Mouse (Mus musculus) lung, adult 2 months (tissue): ENCODE data around the gene 4933424G06Rik. TPM values are rescaled to one million over a fixed set of nuclear protein-coding genes. Genes with fewer than 3 reads are reported as not detected.

ENCODE experiments used
- DNase-seq: peaks from one replicate; pipeline ENCODE4 v3.0.0; 2022
- H3K4me1 ChIP-seq: fragments of 200-500 bp; 2 replicates; pipeline ENCODE4 v1.6.1; 2011; ENCODE audit warnings: low read length; ENCODE audit not compliant: control insufficient read depth, insufficient read depth
- H3K4me3 ChIP-seq: fragments of 200-500 bp; replicated peaks from 2 replicates; pipeline ENCODE3; 2011; ENCODE audit warnings: low read depth, mild to moderate bottlenecking, control low read depth, low read length; ENCODE audit errors: extremely low read depth
- CTCF ChIP-seq: fragments of 200-500 bp; IDR thresholded peaks from 2 replicates; pipeline ENCODE4 v1.5.1; 2011; ENCODE audit warnings: mild to moderate bottlenecking, low read length, control low read depth; ENCODE audit not compliant: insufficient read depth
- POLR2A ChIP-seq: fragments of 200-500 bp; IDR thresholded peaks from 2 replicates; pipeline ENCODE4 v1.6.1; 2011; ENCODE audit warnings: low read depth, mild to moderate bottlenecking, control low read depth, low read length, borderline replicate concordance; ENCODE audit errors: extremely low read depth
- WGBS: fragments of 180-500 bp; shearing (Covaris S2); methylation state at CpG from one replicate; pipeline ENCODE4 v1.1.7; 2018; 5-methylcytosine and 5-hydroxymethylcytosine counted together
- polyA plus RNA-seq: library from polyadenylated mRNA; depleted of rRNA; stranded (reverse); fragments of >200 nt; gene quantifications from 2 replicates; pipeline ENCODE4 v1.2.3, GENCODE M21; 2012

4933424G06Rik gene
- polyA plus RNA-seq, 1 experiment, result not detected

DNA sequence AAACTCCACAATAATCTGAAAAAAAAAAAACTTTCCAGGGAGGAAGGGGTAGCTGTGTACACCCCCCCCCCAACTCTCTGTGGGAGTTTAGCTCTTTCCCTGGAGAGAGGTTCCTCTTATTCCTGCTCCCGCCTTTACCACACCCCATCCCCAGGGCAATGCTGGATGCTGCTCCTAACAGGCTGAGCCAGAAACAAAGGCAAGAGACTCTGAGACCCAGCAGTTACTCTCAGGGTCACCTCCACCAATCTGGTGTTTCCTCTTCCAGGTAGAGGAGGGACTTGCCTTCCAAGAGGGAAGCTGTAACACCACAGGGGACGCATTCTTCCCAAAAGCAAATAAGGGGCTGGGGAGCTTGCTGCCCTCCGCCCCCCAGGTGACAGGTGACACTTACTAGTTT lies 2.2 kb upstream of the 4933424G06Rik start:
- 76% methylated on average over 3 of the region's 3 CpGs for WGBS
- H3K4me3 ChIP-seq, result no peak overlapping the region
- no peak for TF ChIP-seq CTCF
- no peak for TF ChIP-seq POLR2A
- peaks cover 6% of the 10 kb centered on the region; the same call in 1 of the 2 replicates for H3K4me1 ChIP-seq
- no peak for DNase-seq

DNA sequence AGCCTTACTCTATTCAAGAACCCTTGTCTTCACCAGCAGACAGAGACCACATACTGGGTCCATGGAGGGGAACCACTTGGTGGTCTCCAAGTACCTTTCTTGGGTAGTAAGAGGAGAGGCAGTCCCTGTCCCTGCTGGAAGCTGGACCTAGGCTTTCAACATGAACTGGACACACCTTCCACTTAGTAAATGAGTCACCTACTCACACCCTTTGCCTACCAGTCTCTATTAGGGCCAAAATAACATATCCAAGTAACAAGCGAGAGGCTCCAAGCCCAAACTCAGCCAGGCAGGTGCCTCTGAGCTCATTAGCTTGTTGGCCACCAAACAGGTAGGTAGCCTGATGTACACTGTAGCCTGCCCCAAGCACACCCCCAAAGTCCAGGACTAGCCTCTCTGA lies 1.3 kb upstream of the 4933424G06Rik start:
- H3K4me3 ChIP-seq, result no peak overlapping the region
- no peak for DNase-seq
- TF ChIP-seq POLR2A, result no peak
- TF ChIP-seq CTCF, result no peak
- peaks cover 6% of the 10 kb centered on the region; the same call in 1 of the 2 replicates for H3K4me1 ChIP-seq
- 75% methylated on average over 1 of the region's 1 CpGs for WGBS

DNA sequence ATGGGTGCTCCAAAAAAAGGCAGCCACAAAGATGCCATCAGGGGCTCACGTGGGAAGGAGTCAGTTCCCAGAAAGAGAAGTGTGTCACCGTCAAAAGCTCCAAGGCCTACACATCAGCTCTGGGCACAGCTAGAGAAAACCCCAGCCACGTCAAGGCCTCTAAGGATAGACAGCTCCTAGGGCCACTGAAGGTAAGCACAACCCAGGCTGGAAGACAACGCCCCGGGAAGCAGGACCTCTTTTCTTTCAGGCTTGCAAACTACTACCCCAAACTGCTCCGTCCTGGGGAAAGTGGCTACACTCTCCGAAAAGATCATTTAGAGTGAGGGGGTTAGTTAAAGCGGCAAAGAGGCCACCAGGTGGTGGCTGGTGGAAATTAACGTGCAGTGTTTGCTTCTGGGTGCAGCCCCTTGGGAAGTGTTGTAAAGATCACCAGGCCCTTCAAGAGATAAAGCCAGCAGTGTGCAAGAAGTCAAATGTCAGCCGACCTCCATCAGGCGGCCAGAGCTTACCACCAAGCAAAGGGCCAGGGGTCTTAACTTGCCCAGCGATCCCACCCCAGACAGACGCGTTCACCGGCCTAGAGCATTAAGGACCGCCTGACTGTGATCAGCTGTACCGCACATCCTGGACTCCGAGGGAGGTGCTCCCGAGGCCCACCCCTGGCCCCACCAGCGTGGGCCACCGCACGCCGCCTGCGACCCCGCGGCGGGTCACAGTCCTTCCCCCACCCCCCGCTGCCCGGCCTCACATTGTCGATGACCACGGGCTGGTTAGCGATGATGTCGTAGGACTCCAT lies 695 bp upstream of the 4933424G06Rik start:
- 1% methylated on average over 33 of the region's 33 CpGs for WGBS

DNA sequence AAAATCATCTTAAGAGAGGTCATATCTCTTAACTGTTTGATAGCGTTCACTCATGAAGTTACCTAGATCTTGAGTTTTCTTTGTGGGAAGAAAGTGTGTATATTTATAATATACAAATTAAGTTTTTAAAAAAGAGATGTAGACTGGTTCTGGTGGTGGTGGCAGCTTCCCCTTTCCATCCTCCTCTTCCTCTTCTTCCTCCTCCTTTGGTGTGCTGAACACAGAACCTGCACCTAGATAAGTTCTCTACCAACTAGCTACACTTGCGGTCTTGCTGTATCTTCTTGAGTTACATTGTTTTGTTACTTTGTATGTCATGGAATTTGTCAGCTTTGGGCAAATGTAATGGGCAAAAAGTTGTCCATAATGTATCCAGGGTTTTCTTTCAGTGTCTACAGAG lies 1.2 kb downstream of the 4933424G06Rik start:
- no peak for DNase-seq
- no peak overlapping the region for H3K4me3 ChIP-seq
- 96% methylated on average over 2 of the region's 2 CpGs for WGBS
- H3K4me1 ChIP-seq, result peaks cover 6% of the 10 kb centered on the region; the same call in 1 of the 2 replicates
- TF ChIP-seq CTCF (no peak), POLR2A (no peak)

More for the DNA sequence above, 695 bp upstream of the 4933424G06Rik start:
- peak overlapping the region; percentile 97 for H3K4me3 ChIP-seq
- peak; percentile 34 for DNase-seq
- TF ChIP-seq POLR2A, result no peak
- peak; percentile 35 for TF ChIP-seq CTCF
- peaks cover 6% of the 10 kb centered on the region; the same call in 1 of the 2 replicates for H3K4me1 ChIP-seq

DNA sequence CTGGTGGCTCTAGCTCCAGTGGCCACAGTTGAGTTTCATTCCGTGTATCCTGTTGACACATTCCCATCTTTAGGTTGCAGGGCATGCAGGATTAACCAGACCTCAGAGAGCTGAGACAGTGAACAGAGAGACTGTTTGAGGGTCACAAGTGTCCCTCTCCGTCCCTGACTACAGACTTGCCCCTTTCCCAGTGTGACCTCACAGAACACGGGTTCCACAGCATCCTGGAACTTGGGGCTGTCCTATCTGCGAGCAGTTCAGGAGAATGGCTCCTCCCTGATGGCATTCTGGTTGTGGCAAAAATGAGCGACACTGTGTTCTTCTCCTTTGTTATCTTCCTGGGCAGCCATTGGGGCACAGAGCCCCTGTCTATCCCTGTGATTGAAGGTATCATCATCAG lies 4.4 kb downstream of the 4933424G06Rik start, which contains the start of gene Actr1b:
Actr1b (minus strand) TSS at position 112 of the 400 bp plus-strand sequence.
- TF ChIP-seq CTCF (no peak), POLR2A (no peak)
- DNase-seq, result no peak
- Histone ChIP-seq H3K4me3 (no peak within 1 kb of the TSS), H3K4me1 (no peaks in the 10 kb centered on the region)
- WGBS, result 75% methylated on average over 5 of the region's 5 CpGs

DNA sequence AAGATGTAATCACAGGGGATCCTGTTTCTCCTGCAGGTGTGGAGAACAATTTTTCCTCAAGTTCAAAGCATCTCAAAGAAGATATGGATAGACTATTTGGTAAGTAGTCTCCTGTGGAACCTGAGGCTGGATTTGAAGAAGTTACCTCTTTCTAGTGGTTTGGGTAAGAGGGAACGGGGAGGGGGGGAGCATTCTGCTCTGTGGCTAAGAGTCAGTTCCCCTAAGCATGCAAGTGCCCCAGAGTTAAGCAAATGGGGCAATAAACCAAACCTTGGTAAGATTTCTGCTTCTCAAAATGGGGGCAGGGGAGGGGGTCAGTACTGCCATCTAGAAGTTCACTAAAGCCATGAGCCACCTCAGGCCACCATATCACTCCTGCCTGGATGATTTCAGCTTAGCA lies 8.8 kb downstream of the 4933424G06Rik start:
- Histone ChIP-seq H3K4me3 (no peak overlapping the region), H3K4me1 (no peaks in the 10 kb centered on the region)
- TF ChIP-seq CTCF (no peak), POLR2A (no peak)
- 52% methylated on average over 1 of the region's 1 CpGs for WGBS
- DNase-seq, result no peak

DNA sequence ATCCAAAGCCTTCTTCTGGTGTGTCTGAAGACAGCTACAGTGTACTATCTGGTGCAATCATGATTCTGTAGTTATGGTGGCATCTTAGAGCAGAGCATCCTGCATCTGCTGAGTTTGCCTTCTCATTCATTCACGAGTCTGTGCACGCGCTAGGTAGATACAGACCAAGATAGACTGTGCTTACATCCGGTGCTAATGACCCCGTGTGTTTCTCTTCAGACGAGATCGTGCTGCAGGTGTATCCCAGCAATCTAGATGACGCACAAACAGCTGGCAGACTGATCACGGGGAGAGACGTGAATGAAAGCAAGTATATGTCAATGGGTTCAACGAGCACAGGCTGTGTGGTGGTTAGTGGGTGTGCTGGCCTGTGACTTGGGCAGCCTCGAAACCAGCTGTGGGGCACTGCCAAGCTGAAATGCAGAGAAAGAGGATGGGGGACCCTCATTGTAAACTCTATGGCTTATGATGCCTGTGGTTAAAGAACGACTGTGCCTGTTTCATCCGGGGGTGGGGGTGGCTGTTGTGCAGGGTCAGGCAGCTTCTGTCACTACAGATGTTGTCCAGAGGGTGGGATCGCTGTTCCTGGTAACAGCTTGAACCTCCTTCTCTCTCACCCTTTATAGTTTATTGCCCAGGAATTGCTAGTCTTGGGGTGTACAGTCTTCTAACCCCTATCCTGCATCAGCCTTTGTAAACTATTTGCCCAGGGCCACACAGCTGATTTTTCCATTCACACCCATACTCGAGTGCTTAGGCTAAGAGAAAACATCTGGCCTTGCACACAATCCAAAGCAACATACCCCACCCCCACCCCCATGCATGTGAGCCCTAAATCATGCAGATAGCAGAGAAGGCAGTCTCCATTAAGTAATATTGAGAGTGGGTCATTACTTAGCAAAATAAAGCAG lies 13.5 kb downstream of the 4933424G06Rik start:
- DNase-seq, result no peak
- H3K4me3 ChIP-seq, result no peak overlapping the region
- no peaks in the 10 kb centered on the region for H3K4me1 ChIP-seq
- TF ChIP-seq POLR2A (no peak), CTCF (no peak)
- WGBS, result 64% methylated on average over 16 of the region's 16 CpGs

DNA sequence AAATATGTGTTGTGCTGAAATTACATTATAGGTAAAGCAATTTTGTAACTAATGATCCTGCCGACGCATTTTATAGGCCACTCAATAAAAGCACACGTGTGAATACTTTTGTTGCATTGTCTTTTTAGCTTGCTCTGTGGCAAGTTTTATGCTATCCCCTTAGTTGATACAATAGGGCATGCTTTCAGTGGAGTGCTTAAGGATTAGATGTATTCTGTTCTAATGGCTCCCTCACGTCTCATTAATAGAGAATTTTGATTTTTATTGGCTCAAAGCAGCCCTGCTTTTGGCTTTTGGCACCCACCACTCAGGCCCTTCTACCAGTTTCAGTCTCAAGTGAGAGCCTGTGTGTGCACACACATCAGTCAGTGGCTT lies 14.1 kb downstream of the 4933424G06Rik start:
- no peaks in the 10 kb centered on the region for H3K4me1 ChIP-seq
- DNase-seq, result no peak
- TF ChIP-seq CTCF, result no peak
- TF ChIP-seq POLR2A, result no peak
- no peak overlapping the region for H3K4me3 ChIP-seq
- 74% methylated on average over 4 of the region's 4 CpGs for WGBS

DNA sequence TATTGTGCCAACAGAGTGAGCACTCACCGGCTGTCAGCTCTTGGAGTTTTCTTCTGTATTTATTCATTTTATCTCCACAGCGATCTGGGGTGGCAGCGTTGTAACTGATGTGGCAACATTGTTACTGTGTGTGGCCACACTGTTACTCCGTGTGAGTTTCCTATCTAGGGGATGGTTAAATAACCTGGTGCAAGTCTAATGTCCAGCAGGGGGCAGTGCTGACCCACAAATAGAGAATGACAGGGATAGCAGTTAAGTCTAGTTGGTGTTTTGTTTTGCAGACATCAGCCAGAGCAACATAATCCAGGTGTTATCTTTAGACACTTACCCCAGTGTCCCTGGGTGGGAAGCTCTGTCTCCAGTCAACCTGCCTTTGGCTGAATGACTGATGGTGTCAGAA lies 27.4 kb downstream of the 4933424G06Rik start:
- 7% methylated on average over 4 of the region's 4 CpGs for WGBS
- no peaks in the 10 kb centered on the region for H3K4me1 ChIP-seq
- TF ChIP-seq POLR2A (no peak), CTCF (peak; percentile 54)
- DNase-seq, result peak; percentile 71
- H3K4me3 ChIP-seq, result no peak overlapping the region
